ENCODE assay signal across 8 mouse cellular contexts in the genomic region with DNA sequence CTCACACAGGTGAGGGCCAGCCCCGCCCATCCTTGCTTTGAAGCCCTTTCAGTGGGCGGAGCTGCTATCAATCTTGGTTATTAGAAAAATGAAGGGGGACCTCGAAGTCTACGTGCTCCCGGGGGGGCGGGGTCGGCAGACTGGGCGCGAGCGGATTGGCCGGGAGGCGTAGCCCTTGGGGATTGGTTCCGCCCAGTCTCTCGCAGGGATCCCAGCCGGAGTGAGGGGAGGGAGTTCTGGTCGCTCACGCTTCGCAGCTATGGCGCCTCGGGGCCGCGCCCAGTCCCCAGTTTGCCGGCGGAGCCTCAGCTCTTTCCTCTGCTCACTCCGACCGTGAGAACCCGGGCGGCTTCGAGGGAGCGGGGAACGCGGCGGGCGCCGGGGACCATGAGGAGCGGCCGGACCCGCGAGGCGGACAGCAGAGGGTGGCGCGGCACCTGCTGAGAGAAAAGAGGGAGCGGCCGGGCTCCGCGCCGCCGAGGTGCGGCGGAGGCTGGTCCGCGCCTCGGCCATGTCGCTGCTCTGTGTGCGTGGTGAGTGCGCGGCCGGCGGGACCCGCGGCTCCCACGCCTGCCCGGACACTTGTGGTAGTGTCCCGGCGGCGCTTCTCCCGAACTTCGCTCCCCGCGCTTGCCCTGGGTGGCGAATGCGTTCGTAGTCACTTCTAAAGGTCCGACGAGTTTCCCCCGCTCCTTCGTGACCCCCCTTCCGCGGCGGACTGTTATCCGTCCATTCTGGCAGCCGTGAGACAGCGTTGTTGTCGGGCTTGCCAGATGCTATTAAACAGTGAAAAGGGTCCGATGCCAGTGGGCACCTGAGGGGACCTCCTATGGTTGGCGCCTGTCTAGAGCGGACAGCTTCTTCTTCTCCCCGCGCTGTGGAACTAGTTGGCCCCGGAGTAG. TPM values are rescaled to one million over a fixed set of nuclear protein-coding genes. Genes with fewer than 3 reads are reported as not detected.
DNase-seq lines count a peak whose midpoint lies in the region; ATAC-seq and TF ChIP-seq lines count a peak whose summit lies in the region.

Unc13b (plus strand) TSS at position 201 of the 902 bp plus-strand sequence.

- H3K4me2 ChIP-seq in intestine, embryonic 15.5 days (replicated peaks), result peak within 1 kb of the TSS; percentile 92
- peak within 1 kb of the TSS; percentile 81 for H3K4me2 ChIP-seq in midbrain, embryonic 11.5 days

- ATAC-seq in intestine, embryonic 15.5 days, result peak; percentile 99
- ATAC-seq in midbrain, embryonic 11.5 days (ENCODE audit: low FRiP score), result peak; percentile 98

- H3K27me3 ChIP-seq in embryonic facial prominence, embryonic 10.5 days (replicated peaks; ENCODE audit: low read depth, poor library complexity, severe bottlenecking), result peaks cover 44% of the 10 kb centered on the region
- 0 out of 2 replicates have a peak, but pooled peaks cover 4% of the 10 kb centered on the region for H3K27me3 ChIP-seq in intestine, embryonic 15.5 days (replicated peaks)
- H3K27me3 ChIP-seq in midbrain, embryonic 11.5 days (ENCODE audit: control insufficient read depth, insufficient read depth, low read length), result no peaks in the 10 kb centered on the region; the same call in 1 of the 2 replicates
- H3K27me3 ChIP-seq in small intestine, adult 2 months (ENCODE audit: control insufficient read depth, insufficient read depth, low read length), result no peaks in the 10 kb centered on the region; the same call in 1 of the 2 replicates

- peak within 1 kb of the TSS; percentile 75 for H3K9ac ChIP-seq in intestine, embryonic 15.5 days
- H3K9ac ChIP-seq in midbrain, embryonic 11.5 days (ENCODE audit: low read length), result peak within 1 kb of the TSS; percentile 82

- no peaks in the 10 kb centered on the region for H3K36me3 ChIP-seq in embryonic facial prominence, embryonic 10.5 days (replicated peaks)
- no peaks in the 10 kb centered on the region for H3K36me3 ChIP-seq in intestine, embryonic 15.5 days
- H3K36me3 ChIP-seq in midbrain, embryonic 11.5 days (ENCODE audit: control insufficient read depth, insufficient read depth, low read length), result no peaks in the 10 kb centered on the region
- H3K36me3 ChIP-seq in small intestine, adult 2 months (ENCODE audit: control insufficient read depth, insufficient read depth, low read length), result no peaks in the 10 kb centered on the region

- peaks cover 12% of the 10 kb centered on the region for H3K4me1 ChIP-seq in embryonic facial prominence, embryonic 10.5 days
- H3K4me1 ChIP-seq in intestine, embryonic 15.5 days (replicated peaks), result no peaks in the 10 kb centered on the region
- H3K4me1 ChIP-seq in midbrain, embryonic 11.5 days (ENCODE audit: control insufficient read depth, insufficient read depth, low read length), result no peaks in the 10 kb centered on the region
- no peaks in the 10 kb centered on the region for H3K4me1 ChIP-seq in small intestine, adult 2 months (ENCODE audit: control insufficient read depth, insufficient read depth, insufficient read length, low read length)

- TF ChIP-seq CTCF in small intestine, adult 2 months (IDR thresholded peaks at IDR 0.05; ENCODE audit: extremely low read depth, insufficient read length, insufficient replicate concordance, low read depth, low read length), result no peak

- peak; percentile 97 to 98 for DNase-seq in adrenal gland, postnatal 36 days
- DNase-seq in embryonic facial prominence, embryonic 10.5 days (ENCODE audit: low spot score), result peak; percentile 94
- peak; percentile 56 to 78 for DNase-seq in gastrocnemius, postnatal 4 days (ENCODE audit: low spot score in 2 of 2)
- DNase-seq in left cerebral cortex, postnatal 4 days, result peak; percentile 97
- peak; percentile 97 for DNase-seq in midbrain, embryonic 11.5 days (ENCODE audit: low spot score, missing footprints)
- DNase-seq in adipocyte (ENCODE audit: low spot score), result no peak

- H3K4me3 ChIP-seq in embryonic facial prominence, embryonic 10.5 days, result peak within 1 kb of the TSS; percentile 72
- H3K4me3 ChIP-seq in intestine, embryonic 15.5 days (replicated peaks), result peak within 1 kb of the TSS; percentile 79
- H3K4me3 ChIP-seq in midbrain, embryonic 11.5 days (ENCODE audit: low read depth, low read length), result peak within 1 kb of the TSS; percentile 70
- H3K4me3 ChIP-seq in small intestine, adult 2 months (ENCODE audit: low read depth, low read length), result peak within 1 kb of the TSS; percentile 66

- intact Hi-C loops in left cerebral cortex, postnatal 4 days (cut with DNase I), result no loop called here

- peak; percentile 81; the same call in 1 of the 2 replicates for TF ChIP-seq POLR2A in small intestine, adult 2 months (IDR thresholded peaks at IDR 0.05; ENCODE audit: low read depth, low read length)

- no peaks in the 10 kb centered on the region for H3K9me3 ChIP-seq in embryonic facial prominence, embryonic 10.5 days
- H3K9me3 ChIP-seq in intestine, embryonic 15.5 days, result no peaks in the 10 kb centered on the region
- no peaks in the 10 kb centered on the region; the same call in 1 of the 2 replicates for H3K9me3 ChIP-seq in midbrain, embryonic 11.5 days (ENCODE audit: control insufficient read depth, low read length)

- WGBS in embryonic facial prominence, embryonic 10.5 days, result under 1% methylated on average over 90 of the region's 90 CpGs
- WGBS in intestine, embryonic 15.5 days, result under 1% methylated on average over 90 of the region's 90 CpGs
- WGBS in midbrain, embryonic 11.5 days, result under 1% methylated on average over 90 of the region's 90 CpGs
- WGBS in small intestine, adult 2 months, result under 1% methylated on average over 89 of the region's 90 CpGs

- H3K27ac ChIP-seq in embryonic facial prominence, embryonic 10.5 days (replicated peaks), result peak within 1 kb of the TSS; percentile 85
- H3K27ac ChIP-seq in intestine, embryonic 15.5 days, result peak within 1 kb of the TSS; percentile 81
- peak within 1 kb of the TSS; percentile 54; the same call in 1 of the 2 replicates for H3K27ac ChIP-seq in midbrain, embryonic 11.5 days (ENCODE audit: low read depth, low read length)
- H3K27ac ChIP-seq in small intestine, adult 2 months (ENCODE audit: insufficient read depth, low read depth, low read length), result peak within 1 kb of the TSS; percentile 14

RNA-seq across cellular contexts. Expression of gene Unc13b, which starts in this region (rescaled TPM):
- 10 to 100 TPM; 10.5 to 12.4 TPM for total RNA-seq in adrenal gland, postnatal 36 days (2021)
- 4.8 and 6.6 TPM in 2 replicates for polyA plus RNA-seq in embryonic facial prominence, embryonic 10.5 days (2016; fragmentation: Nextera tagmentation; extraction: Ambion mirVana)
- 1 to 10 TPM; 5.9 to 7.2 TPM for total RNA-seq in gastrocnemius, postnatal 4 days (2021)
- 6.0 and 6.1 TPM in 2 replicates for polyA plus RNA-seq in intestine, embryonic 15.5 days (2015; fragmentation: Nextera tagmentation; extraction: Ambion mirVana)
- total RNA-seq in left cerebral cortex, postnatal 4 days (2021), result 10 to 100 TPM; 84.4 to 88.2 TPM
- 14.7 and 16.2 TPM in 2 replicates for polyA plus RNA-seq in midbrain, embryonic 11.5 days (2014; fragmentation: Nextera tagmentation; extraction: Ambion mirVana)
- polyA plus RNA-seq in small intestine, adult 2 months (2012; rRNA removed), result 5.5 and 7.0 TPM in 2 replicates

Comparison
In these comparisons a context has a peak if more than half of its experiments do, and no peak if none do; other contexts are left out.
1. RNA of gene Unc13b (total RNA-seq): 84.4 to 88.2 TPM in left cerebral cortex, postnatal 4 days; 10.5 to 12.4 TPM in adrenal gland, postnatal 36 days and 5.9 to 7.2 TPM in gastrocnemius, postnatal 4 days; every median in the first group is over 4 times any median in the second.
2. H3K27ac ChIP-seq: peak in every context shown above with its lines; median percentile 85 in embryonic facial prominence, embryonic 10.5 days; 81 in intestine, embryonic 15.5 days; 54 in midbrain, embryonic 11.5 days; 14 in small intestine, adult 2 months.
3. Peak in every context shown above with its lines, with median percentiles within 50 percentile points of each other: H3K4me3 ChIP-seq.